Mouse (Mus musculus): ENCODE measurements around the gene Scrt2. TPM values are rescaled to one million over a fixed set of nuclear protein-coding genes. Genes with fewer than 3 reads are reported as not detected.
"Not testable (repeated sequence)": the region's sequence is repeated elsewhere in the genome, so short reads cannot be mapped to it uniquely, and the experiment has no call there.

The Scrt2 gene
- total RNA-seq (2021), result 1 to 10 TPM; 9.0 to 9.1 TPM
- long read RNA-seq, experiment 1, partial matches to known transcripts, result 0 of 5 reads
- long read RNA-seq, experiment 1, other reads (novel, unspliced or antisense), result 4 of 5 reads
- long read RNA-seq, experiment 2, partial matches to known transcripts, result 0 of 4 reads
- long read RNA-seq, experiment 2, other reads (novel, unspliced or antisense), result 4 of 4 reads

DNA sequence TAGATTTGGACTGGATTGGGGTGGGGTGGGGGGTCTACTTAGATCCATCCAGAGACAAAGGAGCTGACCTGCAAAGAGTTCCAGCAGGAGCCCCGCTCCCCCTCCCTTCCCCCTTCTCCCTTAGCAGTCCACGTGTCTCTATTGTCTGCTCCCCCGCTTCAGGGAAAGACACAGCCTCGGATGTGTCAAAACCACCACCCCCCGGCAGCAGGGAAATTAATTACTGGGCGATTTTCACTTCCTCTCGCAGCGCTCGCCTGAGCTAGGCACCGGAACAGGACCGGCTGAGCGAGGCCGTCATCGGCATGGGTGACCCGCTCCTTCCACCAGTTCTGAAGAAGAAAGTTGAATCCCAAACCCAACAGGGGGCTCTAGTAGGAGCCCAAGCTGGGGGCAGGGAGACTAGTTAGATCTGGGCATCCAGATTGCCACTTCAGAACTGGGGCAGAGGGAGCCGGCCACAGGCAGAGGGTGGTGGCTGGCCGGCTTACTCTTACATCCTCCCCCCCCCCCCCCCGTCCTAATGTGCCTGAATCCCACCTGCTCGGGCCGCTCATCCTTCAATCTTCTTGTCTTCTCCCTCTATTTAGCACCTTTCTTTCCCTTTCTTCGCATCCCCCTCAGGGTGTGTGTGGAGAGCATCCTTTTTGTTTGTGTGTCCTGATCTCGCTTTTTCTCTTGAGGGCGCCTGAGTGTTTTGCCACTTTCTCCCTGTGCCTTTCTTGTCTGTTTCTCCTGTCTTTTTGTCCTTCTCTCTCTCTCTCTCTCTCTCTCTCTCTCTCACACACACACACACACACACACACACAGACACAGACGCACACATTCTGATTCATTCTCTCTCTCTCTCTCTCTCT, at the start of gene Scrt2:
Gene Scrt2, plus strand, starts transcription at position 845 of the 857 bp plus-strand sequence.
- intact Hi-C loops (cut with DNase I), result loop anchor here (5.0 kb wide), 1 partner anchor 49 kb away; no protein-coding TSS in a partner anchor
- no peak for DNase-seq (ENCODE audit: low spot score in 2 of 2)

GRCm38 (mm10) chr2:152040101-152040500, 41.2 kb upstream of the Scrt2 start:
- DNase-seq (ENCODE audit: low spot score in 2 of 2), result no peak
- intact Hi-C loops (cut with DNase I), result no loop called here

GRCm38 (mm10) chr2:152047116-152048002, 34.0 kb upstream of the Scrt2 start:
- intact Hi-C loops (cut with DNase I), result no loop called here
- no peak for DNase-seq (ENCODE audit: low spot score in 2 of 2)

- no peak for DNase-seq (ENCODE audit: low spot score in 2 of 2)
- intact Hi-C loops (cut with DNase I), result no loop called here
These were observed 33.0 kb upstream of the Scrt2 start for GRCm38 (mm10) chr2:152048003-152048980.

DNA sequence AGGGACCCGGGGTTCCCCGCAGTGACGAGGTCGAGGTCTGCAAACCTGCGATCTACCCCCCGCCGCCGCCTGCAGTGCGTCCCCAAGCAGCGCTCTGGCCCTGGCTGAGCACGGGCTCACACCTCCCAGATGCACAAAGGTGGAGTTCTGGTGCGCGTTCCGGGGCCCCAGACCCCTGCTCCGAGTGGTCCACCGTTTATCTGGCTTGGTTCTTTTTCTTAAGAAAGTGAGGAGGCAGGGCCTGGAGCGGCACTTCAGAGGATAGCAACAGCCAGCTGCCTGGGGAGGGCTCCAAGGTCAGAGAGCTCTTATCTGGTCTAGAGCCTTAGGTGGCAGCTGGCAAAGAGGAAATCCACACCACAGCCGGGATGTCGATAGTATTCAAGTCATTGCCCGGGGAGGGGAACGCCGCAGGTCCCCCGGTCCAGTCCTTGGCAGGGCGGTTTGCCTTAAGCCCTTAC, 32.3 kb upstream of the Scrt2 start:
- no peak for DNase-seq (ENCODE audit: low spot score in 2 of 2)
- intact Hi-C loops (cut with DNase I), result no loop called here

DNA sequence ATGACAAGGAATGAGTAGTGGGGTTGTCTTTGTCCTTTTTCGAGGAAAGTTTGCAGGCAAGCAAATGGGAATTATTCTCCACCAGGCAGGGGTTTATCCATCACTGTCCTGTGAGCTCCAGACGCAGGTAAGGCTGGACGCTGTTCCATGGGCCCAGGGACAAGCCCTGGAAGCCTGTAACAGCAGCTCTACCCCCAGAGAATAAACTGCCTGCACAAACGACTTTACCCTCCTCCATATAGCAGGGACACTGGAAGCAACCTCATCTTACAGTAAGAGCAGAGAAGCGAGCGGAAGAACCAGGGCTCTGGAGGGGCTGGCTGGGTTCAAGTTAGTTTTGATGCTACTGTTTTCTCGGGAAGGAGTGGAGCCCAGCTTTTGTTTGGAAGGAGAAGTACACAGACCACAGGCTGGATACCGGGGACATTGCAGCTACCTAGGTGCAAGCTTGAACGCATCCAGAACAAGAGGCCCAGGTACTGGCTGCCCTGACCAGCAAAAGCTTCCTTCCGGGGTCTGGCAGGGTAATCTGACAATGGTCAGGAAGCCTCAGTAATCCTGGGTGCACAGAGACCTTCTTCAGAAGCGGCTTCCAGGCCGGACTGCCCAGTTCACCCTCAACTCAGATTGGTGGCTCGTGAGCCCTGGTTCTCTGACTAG, 31.6 kb upstream of the Scrt2 start:
- no peak for DNase-seq (ENCODE audit: low spot score in 2 of 2)
- intact Hi-C loops (cut with DNase I), result no loop called here

DNA sequence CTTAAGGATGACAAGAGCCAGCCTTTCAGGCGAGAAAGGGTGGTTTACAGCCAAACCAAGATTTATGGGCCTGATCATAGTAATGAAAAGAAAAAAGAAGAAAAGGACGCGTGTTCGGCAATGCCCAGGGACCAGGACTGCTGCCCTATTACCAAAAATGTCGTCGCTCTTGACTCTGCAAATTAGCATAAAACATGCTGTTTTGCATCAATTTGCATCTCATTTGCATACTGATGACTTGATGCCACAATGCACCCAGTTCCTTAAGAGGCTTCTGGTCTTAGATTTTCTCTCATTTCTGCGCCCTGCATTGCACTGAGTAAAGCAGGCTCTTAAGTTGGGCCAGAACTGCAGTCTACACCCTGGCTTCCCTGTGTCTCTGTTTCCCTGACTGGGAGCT, 31.0 kb upstream of the Scrt2 start:
- DNase-seq (ENCODE audit: low spot score in 2 of 2), result no peak
- intact Hi-C loops (cut with DNase I), result no loop called here

- intact Hi-C loops (cut with DNase I), result no loop called here
- no peak for DNase-seq (ENCODE audit: low spot score in 2 of 2)
These were observed 29.3 kb upstream of the Scrt2 start for GRCm38 (mm10) chr2:152051985-152052384.

DNA sequence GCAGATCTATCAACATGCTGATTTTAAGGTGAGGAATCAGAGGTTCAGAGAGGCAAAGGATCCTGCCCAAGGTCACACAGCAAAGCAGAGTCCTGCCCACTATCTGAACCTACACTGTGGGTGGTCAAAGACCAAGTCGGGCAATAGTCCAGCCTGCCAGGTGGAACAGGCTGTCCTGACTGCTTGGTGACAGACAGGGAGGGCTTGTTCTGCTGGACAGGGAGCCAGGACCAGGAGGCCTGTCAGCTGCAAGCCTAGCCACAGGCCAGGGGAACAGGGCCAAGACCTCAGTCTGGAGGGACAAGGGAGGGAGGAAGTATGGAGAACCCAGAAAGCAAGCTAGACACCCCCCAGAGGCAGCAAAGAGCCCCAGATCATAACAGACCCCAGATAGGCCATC, 25.9 kb upstream of the Scrt2 start:
- DNase-seq (ENCODE audit: low spot score in 2 of 2), result no peak
- intact Hi-C loops (cut with DNase I), result no loop called here

GRCm38 (mm10) chr2:152056368-152057251, 24.7 kb upstream of the Scrt2 start:
- intact Hi-C loops (cut with DNase I), result no loop called here
- no peak for DNase-seq (ENCODE audit: low spot score in 2 of 2)

- intact Hi-C loops (cut with DNase I), result no loop called here
- no peak for DNase-seq (ENCODE audit: low spot score in 2 of 2)
These were observed 24.1 kb upstream of the Scrt2 start for GRCm38 (mm10) chr2:152057252-152057563.

DNA sequence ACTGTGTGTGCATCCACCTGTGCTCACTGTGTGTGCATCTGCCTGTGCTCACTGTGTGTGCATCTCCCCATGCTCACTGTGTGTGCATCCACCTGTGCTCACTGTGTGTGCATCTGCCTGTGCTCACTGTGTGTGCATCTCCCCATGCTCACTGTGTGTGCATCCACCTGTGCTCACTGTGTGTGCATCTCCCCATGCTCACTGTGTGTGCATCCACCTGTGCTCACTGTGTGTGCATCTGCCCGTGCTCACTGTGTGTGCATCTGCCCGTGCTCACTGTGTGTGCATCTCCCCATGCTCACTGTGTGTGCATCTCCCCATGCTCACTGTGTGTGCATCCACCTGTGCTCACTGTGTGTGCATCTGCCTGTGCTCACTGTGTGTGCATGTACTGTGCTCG, 18.5 kb upstream of the Scrt2 start:
- intact Hi-C loops (cut with DNase I); DNase-seq (ENCODE audit: low spot score in 2 of 2): not testable (repeated sequence)

GRCm38 (mm10) chr2:152068660-152069433, 12.5 kb upstream of the Scrt2 start:
- no peak for DNase-seq (ENCODE audit: low spot score in 2 of 2)
- intact Hi-C loops (cut with DNase I), result no loop called here

DNA sequence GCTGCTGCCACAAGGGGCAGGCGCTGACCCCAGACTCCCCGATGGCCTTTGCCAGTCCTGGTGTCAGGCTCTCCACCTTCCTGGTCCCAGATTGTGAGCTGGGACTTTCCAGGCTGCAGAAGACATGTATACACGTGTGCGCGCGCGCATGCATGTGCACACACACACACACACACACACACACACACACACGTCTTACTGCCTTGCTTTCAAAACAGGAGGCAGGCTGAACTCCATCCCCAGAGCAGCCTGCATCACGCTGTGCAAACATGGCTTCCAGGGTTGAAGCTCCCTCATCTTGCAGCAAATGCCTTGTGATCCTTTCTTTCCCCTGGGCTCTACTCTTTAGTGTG, 11.9 kb upstream of the Scrt2 start:
- DNase-seq (ENCODE audit: low spot score in 2 of 2), result no peak
- intact Hi-C loops (cut with DNase I), result no loop called here

- intact Hi-C loops (cut with DNase I), result no loop called here
- no peak for DNase-seq (ENCODE audit: low spot score in 2 of 2)
These were observed 11.4 kb upstream of the Scrt2 start for GRCm38 (mm10) chr2:152069941-152070340.

DNA sequence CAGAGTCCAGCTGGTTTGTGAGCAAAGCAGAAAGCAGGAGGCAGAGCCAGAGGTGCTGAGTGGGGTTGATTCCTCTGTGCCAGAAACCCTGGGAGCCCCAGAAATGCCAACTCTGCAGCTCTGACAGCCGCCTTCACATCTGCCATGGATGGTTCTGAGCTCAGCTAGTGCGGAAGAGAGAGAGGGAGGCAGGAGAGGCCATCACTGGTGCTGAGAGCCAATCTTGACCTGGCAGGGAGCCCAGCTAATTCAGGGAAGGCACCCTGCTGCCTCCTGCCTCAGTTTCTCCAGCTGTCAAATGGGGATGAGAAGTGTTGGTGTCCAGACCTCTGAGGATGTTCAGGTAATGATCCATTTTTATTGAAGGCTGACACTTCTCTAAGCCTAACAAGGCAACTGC, 6.8 kb upstream of the Scrt2 start:
- intact Hi-C loops (cut with DNase I), result no loop called here
- no peak for DNase-seq (ENCODE audit: low spot score in 2 of 2)

DNA sequence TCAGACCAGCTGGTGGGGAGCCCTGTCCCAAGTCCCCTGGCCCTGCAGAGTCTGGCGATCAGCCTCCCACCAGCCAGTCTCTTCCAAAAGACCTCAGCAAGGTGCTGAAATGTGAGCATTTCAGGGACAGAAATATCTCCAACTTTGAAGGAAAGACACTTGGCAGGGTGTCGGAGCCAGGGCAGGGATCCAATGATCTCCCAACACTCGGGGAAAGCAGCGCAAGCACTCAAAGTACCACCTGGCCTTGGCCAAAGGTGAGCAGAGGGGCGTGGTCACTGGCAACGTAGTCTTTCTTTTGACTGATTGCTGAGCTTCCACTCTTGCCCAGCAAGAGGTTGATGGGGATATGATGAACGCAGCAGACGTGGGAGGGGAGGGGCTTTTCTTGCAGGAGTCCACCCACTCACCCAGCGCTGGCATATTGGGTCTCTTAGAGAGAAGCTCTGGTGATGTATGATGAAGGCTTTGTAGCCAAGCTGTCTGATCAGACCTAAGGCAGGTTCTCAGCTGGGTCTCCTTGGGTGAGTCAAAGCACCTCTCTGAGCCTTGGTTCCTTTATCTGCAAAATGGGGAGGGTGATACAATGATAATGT, 5.9 kb upstream of the Scrt2 start:
- intact Hi-C loops (cut with DNase I), result no loop called here
- DNase-seq (ENCODE audit: low spot score in 2 of 2), result no peak
